Mouse (Mus musculus) cerebellum, postnatal 10 days (tissue): ENCODE data around the gene Sfta2.

Experiments
- DNase-seq, 2 experiments: peaks; one replicate each; pipeline ENCODE4 v3.0.0; 2021; ENCODE audit warnings: mixed read lengths in 2 of 2

Gene Sfta2

GRCm38 (mm10) chr17:35601249-35601648, at the start of gene Sfta2:
TSS of gene Sfta2 (plus strand) at chr17:35601549.
- no peak for DNase-seq

DNA sequence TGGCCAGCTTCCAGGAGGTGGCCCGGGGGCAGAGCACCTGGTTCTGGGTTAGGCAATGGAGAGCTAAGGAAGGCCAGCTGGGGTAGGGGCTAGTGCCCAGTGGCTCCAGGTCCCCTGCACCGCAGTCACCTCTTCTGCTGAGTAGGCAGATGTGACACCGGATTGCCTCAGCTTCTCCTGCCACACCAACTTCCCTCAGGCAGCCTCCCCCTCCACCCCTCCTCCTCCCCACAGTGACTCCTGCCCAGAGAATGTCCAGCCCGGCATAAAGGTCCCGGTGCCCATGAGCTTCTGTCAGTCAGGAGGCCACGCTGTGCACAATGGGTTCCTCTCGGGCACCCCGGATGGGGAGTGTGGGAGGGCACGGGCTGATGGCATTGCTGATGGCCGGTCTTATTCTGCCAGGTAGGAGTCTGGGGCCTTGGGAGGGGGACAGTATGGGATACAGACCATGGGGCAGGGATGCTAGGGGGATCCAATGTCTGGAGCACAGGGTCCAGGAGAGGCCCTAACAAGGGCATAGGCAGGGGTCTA, 49.4 kb upstream of the Sfta2 start, which contains the start of gene Cdsn:
TSS of gene Cdsn (plus strand) at position 248 of the 534 bp plus-strand sequence.
- DNase-seq = no peak

DNA sequence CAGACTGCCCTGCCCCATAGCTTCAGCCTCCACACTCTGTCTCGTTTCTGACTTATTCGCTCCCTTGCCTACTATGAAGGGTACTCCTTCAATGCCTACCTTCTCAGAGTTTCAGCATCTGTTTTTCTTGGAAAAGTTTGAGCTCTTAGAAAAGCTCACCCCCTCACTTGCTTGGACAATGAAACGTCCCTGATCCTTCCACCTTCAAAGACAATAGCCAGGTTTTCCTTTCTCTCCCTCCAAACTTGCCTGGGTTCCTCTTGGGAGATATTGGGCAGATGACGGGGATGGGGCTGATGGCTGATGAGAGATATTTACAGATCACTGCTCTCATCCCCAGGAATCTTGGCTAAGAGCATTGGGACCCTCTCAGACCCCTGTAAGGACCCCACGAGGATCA, 47.0 kb upstream of the Sfta2 start:
- DNase-seq = no peak

- DNase-seq = no peak
These were observed 46.5 kb upstream of the Sfta2 start for GRCm38 (mm10) chr17:35554761-35555397.

GRCm38 (mm10) chr17:35556186-35556765, 45.1 kb upstream of the Sfta2 start:
- no peak for DNase-seq

- peak; percentile 72 to 78 for DNase-seq
These were observed 44.5 kb upstream of the Sfta2 start for GRCm38 (mm10) chr17:35556812-35557211.

GRCm38 (mm10) chr17:35557351-35557750, 44.0 kb upstream of the Sfta2 start:
- no peak for DNase-seq

DNA sequence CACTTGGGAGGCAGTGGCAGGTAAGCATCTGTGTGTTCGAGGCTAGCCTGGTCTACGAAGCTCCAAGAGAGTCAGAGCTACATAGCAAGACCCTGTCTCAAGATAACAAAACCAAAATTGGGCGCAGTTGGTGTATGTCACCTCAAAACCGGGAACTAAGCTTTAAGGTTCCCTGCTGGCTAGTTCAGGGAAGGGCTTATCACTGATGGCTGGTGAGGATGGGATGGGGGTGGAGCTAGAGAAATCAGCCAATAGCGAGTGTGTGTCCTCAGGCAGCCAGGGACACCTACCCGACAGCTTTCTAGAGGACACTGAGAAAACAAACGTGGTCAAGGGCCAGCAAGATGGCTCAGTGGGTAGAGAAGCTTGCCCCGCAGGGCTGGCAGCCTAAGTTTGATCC, 43.1 kb upstream of the Sfta2 start:
- DNase-seq = no peak

- no peak for DNase-seq
These were observed 34.2 kb upstream of the Sfta2 start, which contains the start of gene 2300002M23Rik for GRCm38 (mm10) chr17:35567150-35567549. TSS of gene 2300002M23Rik (plus strand) at chr17:35567450.

GRCm38 (mm10) chr17:35567767-35568166, 33.6 kb upstream of the Sfta2 start:
- DNase-seq = no peak

DNA sequence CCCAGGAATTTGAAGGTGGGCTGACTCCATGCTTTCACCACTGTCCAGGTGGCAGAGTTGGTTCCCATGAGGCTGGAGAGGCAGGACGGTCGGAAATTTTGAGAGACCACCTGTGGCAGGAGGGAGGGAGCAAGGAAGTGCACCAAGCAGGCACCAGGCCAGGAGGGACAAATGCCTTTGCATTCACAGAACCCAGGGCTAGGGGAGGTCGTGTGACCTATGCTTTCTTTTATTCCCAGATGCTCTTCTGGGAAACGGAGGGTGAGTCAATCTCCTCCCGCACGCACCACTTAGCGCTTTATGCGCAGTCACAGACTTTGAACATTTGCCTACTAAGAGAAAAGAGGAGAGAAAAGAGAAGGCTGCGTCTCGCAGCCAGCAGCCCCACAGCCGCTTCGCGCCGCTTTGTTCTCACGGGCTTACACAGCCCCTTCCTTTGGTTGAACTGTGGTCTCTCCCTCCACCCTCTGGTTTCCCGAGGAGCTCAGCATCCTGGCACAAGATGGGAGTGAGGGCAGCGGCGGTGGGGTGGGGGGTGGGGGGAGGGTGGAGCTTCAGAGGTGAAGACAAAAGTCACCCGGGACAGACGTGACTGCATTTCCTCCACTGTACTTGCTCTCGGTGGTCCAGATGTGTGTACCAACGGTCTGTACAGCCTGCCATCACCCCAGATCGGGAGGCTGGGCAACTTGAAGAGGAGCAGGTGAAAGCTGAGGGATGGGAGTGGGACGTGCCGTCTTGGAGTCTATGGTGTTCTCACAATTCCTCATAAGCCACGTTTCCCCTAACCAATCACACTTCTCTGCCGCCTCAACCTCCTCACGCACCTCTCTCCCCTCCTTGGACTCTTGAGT, 32.0 kb upstream of the Sfta2 start:
- DNase-seq = no peak

GRCm38 (mm10) chr17:35570836-35571235, 30.5 kb upstream of the Sfta2 start:
- DNase-seq = no peak

DNA sequence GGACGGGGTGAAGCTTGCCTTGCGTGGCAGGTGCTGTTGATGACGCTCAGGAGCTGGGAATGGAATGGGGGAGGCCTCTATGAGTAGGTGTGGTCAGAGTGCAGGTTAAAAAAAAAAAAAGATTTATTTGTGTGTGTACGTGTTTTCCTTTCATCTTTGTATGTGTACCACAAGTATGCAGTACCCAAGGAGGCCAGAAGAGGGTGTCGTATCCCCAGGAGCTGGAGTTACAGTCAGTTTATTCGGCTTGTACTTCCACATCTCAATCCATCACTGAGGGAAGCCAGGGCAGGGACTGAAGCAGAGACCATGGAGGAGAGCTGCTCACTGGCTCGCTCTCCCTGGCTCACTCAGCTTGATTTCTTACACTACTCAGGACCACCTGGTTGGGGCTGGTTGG, 29.9 kb upstream of the Sfta2 start:
- no peak for DNase-seq

- peak; percentile 87 to 93 for DNase-seq
These were observed 23.1 kb upstream of the Sfta2 start for GRCm38 (mm10) chr17:35578211-35578610.

DNA sequence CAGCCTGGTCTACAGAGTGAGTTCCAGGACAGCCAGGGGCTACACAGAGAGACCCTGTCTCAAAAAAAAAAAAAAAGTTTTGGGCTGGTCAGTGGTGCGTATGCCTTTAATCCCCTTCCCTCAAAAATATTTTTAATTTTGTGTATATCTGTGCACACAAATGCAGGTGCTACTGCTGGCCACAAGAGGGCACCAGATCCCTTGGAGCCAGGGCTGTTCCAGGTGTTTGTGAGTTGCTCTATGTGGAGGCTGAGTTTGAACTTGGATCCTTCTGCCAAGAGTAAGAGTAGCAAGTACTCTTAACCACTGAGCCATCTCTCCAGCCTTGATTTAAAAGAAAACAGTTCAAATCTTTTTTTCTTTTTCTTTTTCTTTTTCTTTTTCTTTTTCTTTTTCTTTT, 18.4 kb upstream of the Sfta2 start:
- DNase-seq = peak in 1 of 2 experiments; percentile 24

- DNase-seq = peak; percentile 92 to 94
These were observed 16.9 kb upstream of the Sfta2 start for GRCm38 (mm10) chr17:35584330-35584937.

- no peak for DNase-seq
These were observed 14.1 kb upstream of the Sfta2 start for GRCm38 (mm10) chr17:35587291-35587690.

DNA sequence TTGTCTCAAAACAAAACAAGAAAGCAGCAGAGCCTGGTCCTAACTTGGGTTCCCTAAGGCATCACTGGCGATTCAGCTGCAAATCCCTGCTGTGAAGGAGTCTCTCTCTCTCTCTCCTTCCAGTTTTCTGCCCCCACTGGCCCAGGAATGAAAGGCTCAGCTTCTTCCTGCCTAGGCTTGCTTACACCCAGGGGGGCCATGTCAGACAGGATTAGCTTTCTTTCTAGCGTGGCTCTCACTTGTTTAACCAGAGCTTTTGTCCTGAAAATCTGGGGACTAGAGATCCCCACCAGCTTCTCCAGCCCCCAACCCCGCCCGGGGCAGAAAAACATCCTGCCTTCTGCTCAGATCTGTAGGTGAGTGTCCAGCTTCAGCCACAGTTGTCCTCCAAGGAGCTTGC, 13.0 kb upstream of the Sfta2 start:
- DNase-seq = no peak

DNA sequence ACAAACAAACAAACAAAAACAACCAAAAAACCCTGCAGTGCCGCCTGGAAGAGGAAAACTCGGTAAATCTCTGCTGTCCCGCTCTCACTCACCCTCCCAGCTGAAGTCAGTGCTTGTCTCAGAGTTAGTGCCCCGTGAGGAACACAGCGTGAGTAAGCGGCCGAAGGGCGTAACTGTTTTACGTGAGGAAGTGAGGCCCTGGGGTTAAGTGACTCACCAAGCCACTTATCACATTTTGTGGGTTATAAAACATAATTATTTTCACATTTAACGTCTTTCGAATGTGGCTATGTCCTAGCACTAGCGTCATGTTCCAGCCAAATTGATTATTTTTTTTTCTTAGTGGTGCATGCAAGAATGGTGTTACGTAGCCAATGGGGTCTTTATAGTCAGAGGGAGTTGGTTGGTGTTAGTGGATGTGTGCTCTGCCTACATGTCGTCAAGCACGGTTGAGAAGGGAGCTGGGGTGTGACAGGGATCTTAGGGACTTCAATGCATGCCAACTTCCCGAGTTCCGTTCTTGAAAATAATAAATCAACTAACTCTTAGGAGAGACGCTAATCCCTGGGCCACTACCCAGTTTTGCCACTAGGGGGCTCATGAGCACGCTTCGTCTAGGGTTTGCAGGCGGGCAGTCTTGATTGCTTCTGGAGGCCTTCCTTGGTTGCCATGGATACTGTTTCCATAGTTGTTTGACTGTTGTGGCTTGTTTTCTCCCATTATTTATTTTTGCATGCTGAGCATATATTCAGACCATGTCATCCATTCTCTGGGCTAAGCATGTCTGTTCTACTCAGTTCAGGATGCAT, 10.7 kb upstream of the Sfta2 start:
- DNase-seq = peak; percentile 88 to 93

DNA sequence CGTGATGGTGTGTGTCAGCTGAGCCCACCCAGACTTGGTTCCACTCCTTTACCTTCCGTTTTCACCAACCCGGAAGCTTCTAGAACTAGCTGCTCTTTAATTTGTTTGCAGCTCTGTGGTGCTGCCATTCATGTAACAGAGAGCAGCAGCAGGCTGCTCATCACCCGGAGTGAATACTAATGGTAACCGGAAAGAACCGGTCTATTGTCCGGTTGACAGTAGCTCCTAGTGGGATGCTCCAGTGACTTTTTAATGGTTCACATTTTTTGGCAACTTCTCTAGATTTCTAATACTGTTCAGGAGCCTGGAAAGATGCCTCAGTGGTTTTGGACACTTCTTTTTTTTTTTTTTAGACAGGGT, 10.2 kb upstream of the Sfta2 start:
- DNase-seq = no peak

GRCm38 (mm10) chr17:35591731-35592130, 9.6 kb upstream of the Sfta2 start:
- DNase-seq = no peak

DNA sequence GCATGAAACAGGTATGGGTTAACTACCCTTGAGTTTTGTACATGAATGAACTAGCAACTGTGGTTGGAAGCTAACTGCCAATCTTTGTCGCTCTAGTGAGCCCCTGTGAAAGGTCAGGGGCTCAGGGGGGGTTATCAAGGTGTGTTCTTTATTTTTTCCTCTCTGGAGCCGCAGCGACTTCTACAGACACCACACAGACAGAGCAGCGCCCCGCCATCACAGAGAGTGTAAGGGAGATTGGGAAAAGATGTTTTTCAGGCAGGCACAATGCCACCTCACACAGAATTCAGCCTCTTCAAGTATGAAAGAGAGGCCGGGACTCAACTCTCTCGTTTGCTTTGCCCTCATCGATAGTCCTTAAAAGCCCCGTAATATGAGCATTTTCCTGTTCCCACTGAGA, 9.2 kb upstream of the Sfta2 start:
- no peak for DNase-seq
